ENCODE assay signal across 7 mouse cellular contexts in genomic region chr13:91370886-91371595, GRCm38 (mm10).
DNase-seq lines count a peak whose midpoint lies in the region; ATAC-seq lines count a peak whose summit lies in the region.

No protein-coding gene starts in this region.

- peaks cover 64% of the 10 kb centered on the region for H3K4me1 ChIP-seq in embryonic facial prominence, embryonic 12.5 days
- H3K4me1 ChIP-seq in limb, embryonic 11.5 days (ENCODE audit: control insufficient read depth, insufficient read depth, low read length) = peaks cover 35% of the 10 kb centered on the region
- peaks cover 55% of the 10 kb centered on the region for H3K4me1 ChIP-seq in midbrain, embryonic 14.5 days (ENCODE audit: control insufficient read depth, insufficient read depth, low read length)

- under 1% methylated on average over 28 of the region's 28 CpGs for WGBS in embryonic facial prominence, embryonic 12.5 days
- 0% methylated on average over 26 of the region's 28 CpGs for WGBS in limb, embryonic 11.5 days
- WGBS in midbrain, embryonic 14.5 days = under 1% methylated on average over 28 of the region's 28 CpGs

- H3K27me3 ChIP-seq in embryonic facial prominence, embryonic 12.5 days = no peaks in the 10 kb centered on the region
- H3K27me3 ChIP-seq in limb, embryonic 11.5 days (ENCODE audit: control insufficient read depth, insufficient read depth, low read length) = no peaks in the 10 kb centered on the region
- no peaks in the 10 kb centered on the region for H3K27me3 ChIP-seq in midbrain, embryonic 14.5 days (ENCODE audit: control insufficient read depth, insufficient read depth, low read length)

- H3K36me3 ChIP-seq in embryonic facial prominence, embryonic 12.5 days = no peaks in the 10 kb centered on the region
- no peaks in the 10 kb centered on the region for H3K36me3 ChIP-seq in limb, embryonic 11.5 days (ENCODE audit: control insufficient read depth, insufficient read depth, low read length)
- no peaks in the 10 kb centered on the region for H3K36me3 ChIP-seq in midbrain, embryonic 14.5 days (ENCODE audit: control insufficient read depth, insufficient read depth, low read length)

- peak overlapping the region; percentile 100 for H3K27ac ChIP-seq in embryonic facial prominence, embryonic 12.5 days
- peak overlapping the region; percentile 99 for H3K27ac ChIP-seq in limb, embryonic 11.5 days (replicated peaks; ENCODE audit: low read depth, low read length)
- peak overlapping the region; percentile 85 for H3K27ac ChIP-seq in midbrain, embryonic 14.5 days (replicated peaks; ENCODE audit: low read depth, low read length)

- H3K4me2 ChIP-seq in embryonic facial prominence, embryonic 12.5 days (replicated peaks) = peak overlapping the region; percentile 72
- peak overlapping the region; percentile 57 for H3K4me2 ChIP-seq in limb, embryonic 11.5 days (ENCODE audit: low read depth, severe bottlenecking)
- peak overlapping the region; percentile 62 for H3K4me2 ChIP-seq in midbrain, embryonic 14.5 days (ENCODE audit: low read length)

- DNase-seq in adrenal gland, postnatal 25 days = peak; percentile 88
- DNase-seq in heart, adult 11 months = peak; percentile 99
- DNase-seq in kidney, adult 18-20 months = peak; percentile 95
- DNase-seq in limb, embryonic 11.5 days (ENCODE audit: low spot score) = peak; percentile 99
- peak; percentile 99 for DNase-seq in midbrain, embryonic 14.5 days
- peak; percentile 77 to 86 for DNase-seq in spleen, adult 18-20 months

- H3K4me3 ChIP-seq in embryonic facial prominence, embryonic 12.5 days = peak overlapping the region; percentile 35
- peak overlapping the region; percentile 18 for H3K4me3 ChIP-seq in limb, embryonic 11.5 days (ENCODE audit: low read depth, low read length)
- peak overlapping the region; percentile 33 for H3K4me3 ChIP-seq in midbrain, embryonic 14.5 days (replicated peaks; ENCODE audit: low read depth, low read length)

- peak overlapping the region; percentile 67 for H3K9ac ChIP-seq in embryonic facial prominence, embryonic 12.5 days
- H3K9ac ChIP-seq in limb, embryonic 11.5 days (ENCODE audit: low read length) = peak overlapping the region; percentile 52
- H3K9ac ChIP-seq in midbrain, embryonic 14.5 days (replicated peaks; ENCODE audit: low read length) = no peak overlapping the region; the same call in 1 of the 2 replicates

- peak; percentile 88 for ATAC-seq in embryonic facial prominence, embryonic 12.5 days (ENCODE audit: insufficient number of reproducible peaks, insufficient read depth, low FRiP score, low TSS enrichment)
- ATAC-seq in limb, embryonic 11.5 days (ENCODE audit: insufficient number of reproducible peaks, low FRiP score, low TSS enrichment, low read depth) = peak; percentile 89
- ATAC-seq in midbrain, embryonic 14.5 days (ENCODE audit: low FRiP score, low TSS enrichment) = peak; percentile 92

- H3K9me3 ChIP-seq in embryonic facial prominence, embryonic 12.5 days = no peaks in the 10 kb centered on the region
- H3K9me3 ChIP-seq in limb, embryonic 11.5 days (ENCODE audit: control insufficient read depth, low read length) = no peaks in the 10 kb centered on the region
- no peaks in the 10 kb centered on the region for H3K9me3 ChIP-seq in midbrain, embryonic 14.5 days (ENCODE audit: control insufficient read depth, low read length)

Comparison
In these comparisons a context has a peak if more than half of its experiments do, and no peak if none do; other contexts are left out.
1. Peak in every context shown above with its lines: DNase-seq, ATAC-seq, H3K4me3 ChIP-seq and H3K27ac ChIP-seq.